Mouse (Mus musculus) layer of hippocampus, postnatal 14 days (tissue): Measurements from ENCODE around the gene Dnah7b. TPM values are rescaled to one million over a fixed set of nuclear protein-coding genes. Genes with fewer than 3 reads are reported as not detected.
"Not testable (repeated sequence)": the region's sequence is repeated elsewhere in the genome, so short reads cannot be mapped to it uniquely, and the experiment has no call there.

Experiments
- DNase-seq, 2 experiments: peaks; one replicate each; pipeline ENCODE4 v3.0.0; 2021 to 2022; ENCODE audit warnings: low spot score in 2 of 2, mixed read lengths in 1 of 2
- total RNA-seq, 2 experiments: library from RNA; stranded (reverse); gene quantifications; 2 replicates each; pipeline ENCODE4 v1.2.3; 2021

The Dnah7b gene
- total RNA-seq, 2 experiments from 2014 or later, result 1.7 to 2.8 TPM

- DNase-seq, result not testable (repeated sequence)
These were observed 228.3 kb downstream of the Dnah7b start for GRCm38 (mm10) chr1:46294451-46294850.

GRCm38 (mm10) chr1:46325942-46326341, 259.8 kb downstream of the Dnah7b start:
- not testable (repeated sequence) for DNase-seq

- DNase-seq, result not testable (repeated sequence)
These were observed 279.2 kb downstream of the Dnah7b start for GRCm38 (mm10) chr1:46345301-46345700.

- not testable (repeated sequence) for DNase-seq
These were observed 314.5 kb downstream of the Dnah7b start for GRCm38 (mm10) chr1:46380641-46381040.

GRCm38 (mm10) chr1:46394681-46395297, 328.7 kb downstream of the Dnah7b start:
- DNase-seq, result not testable (repeated sequence)

GRCm38 (mm10) chr1:46408324-46409115, 342.4 kb downstream of the Dnah7b start:
- DNase-seq, result no peak

- not testable (repeated sequence) for DNase-seq
These were observed 348.7 kb downstream of the Dnah7b start for GRCm38 (mm10) chr1:46414798-46415197.

- peak in 1 of 2 experiments; percentile 33 for DNase-seq
These were observed 350.8 kb downstream of the Dnah7b start for GRCm38 (mm10) chr1:46416946-46417345.

- DNase-seq, result peak in 1 of 2 experiments; percentile 12
These were observed 352.9 kb downstream of the Dnah7b start for GRCm38 (mm10) chr1:46418966-46419365.

Other genes starting within 250 kb of the Dnah7b start
- not detected for gene Gm5269, start 176.0 kb upstream of the Dnah7b start, total RNA-seq
- gene Slc40a1, start 139.8 kb upstream of the Dnah7b start, total RNA-seq, result 10 to 100 TPM; 14.9 to 15.9 TPM